Mouse (Mus musculus): ENCODE data around the gene Mcub.

The Mcub gene

DNA sequence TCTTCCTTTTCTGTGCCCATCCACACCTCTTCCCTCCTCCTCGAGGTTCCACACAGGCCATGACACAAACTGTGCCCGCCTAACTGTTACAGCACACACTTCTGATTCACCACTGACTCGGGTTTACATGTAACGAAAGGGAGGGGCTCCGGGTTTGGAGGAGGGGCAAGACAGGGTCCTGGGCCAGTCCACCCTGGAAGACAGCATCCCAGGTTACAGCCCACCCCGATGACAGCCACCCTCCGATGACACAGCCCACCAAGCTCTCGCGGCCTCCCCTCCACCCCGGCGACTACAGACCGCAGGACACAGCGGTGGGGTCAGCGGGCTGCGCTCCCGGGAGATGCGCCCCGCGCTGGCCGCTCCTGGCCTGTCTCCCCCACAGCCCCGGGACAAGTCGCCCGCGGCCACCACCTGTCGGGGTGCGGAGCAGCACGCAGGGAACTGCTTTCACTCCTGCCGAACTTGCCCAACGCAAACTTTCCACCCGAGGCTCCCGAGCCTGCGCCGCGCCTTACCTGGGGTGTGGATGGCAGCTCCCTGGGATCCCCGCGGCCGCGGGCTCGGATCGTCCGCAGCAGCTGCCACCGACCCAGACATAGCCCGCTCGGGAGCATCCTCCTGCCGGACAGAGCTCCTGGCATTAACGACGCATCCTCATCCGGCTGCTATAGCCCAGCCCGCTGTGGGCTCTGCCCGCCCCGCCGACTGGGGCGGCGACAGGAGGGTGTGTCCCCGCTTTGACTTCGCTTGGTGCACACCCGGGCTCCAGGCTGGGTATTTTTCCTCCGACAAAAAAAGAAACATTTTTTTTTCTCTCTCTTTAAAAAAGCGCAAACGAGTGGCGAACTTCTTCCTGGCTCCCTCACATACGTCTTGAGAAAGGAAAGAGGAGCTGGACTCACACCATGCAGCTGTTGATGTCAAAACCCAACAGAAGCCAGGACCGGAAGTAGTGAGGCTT lies at the start of gene Mcub:
Mcub (minus strand) TSS at position 775 of the 964 bp plus-strand sequence.
- DNase-seq = no peak

DNA sequence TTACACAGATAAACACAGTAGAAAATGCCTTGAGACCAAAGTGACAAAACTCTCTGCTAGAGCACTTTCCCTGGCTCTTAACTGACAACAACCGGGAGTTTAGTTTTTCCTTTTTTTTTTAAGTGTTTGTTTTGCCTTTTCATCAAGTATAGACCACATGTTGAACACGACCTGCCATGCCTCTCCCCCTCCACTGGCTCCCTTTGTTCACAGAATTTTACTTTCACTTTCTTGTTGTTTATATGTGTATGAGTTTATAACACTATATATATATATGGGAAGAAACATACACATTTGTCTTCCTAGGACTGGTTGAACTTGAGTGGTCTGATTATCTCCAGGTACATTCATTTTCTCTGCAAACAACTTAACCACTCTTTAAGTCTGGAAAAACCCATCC lies 42.9 kb upstream of the Mcub start:
- DNase-seq = no peak

DNA sequence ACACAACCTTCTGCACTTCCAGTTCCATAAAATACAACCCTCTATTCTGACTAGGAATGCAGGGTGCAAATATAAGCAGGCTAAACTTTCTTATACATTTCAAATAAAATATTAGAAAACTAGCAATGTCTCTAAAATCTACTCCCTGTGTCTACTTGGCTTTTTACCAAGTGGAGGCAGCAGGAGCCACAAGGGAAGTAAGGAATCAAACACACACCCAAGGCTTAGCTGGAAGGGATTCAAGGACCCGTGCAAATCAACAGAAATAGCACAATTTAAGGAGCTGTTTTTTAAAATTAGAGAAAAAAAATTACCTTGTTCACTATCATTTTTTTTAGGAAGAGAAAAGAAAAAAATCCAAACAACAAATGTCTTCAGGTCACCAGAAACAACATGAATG lies 41.2 kb upstream of the Mcub start:
- no peak for DNase-seq

- no peak for DNase-seq
These were observed 36.1 kb upstream of the Mcub start for GRCm38 (mm10) chr3:130006141-130006540.

DNA sequence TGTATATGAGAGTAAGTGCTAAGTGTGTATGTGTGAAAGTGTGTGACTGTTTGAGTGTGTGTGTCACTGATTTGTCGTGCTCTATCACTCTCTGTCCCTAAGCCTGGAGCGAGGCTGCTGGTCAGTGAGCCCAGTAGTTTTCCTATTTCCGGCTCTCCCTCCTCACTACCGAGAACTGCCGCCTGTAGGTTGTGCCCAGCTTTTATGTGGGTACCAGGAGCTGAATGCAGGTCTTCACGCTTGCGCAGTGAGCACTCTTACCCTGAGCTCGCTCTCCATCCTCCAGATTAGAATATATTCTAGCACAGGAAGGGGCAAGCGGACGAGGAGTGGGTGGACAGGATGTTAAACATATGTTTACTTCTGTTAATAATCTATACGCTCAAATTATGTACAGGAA lies 30.9 kb upstream of the Mcub start:
- no peak for DNase-seq

- no peak for DNase-seq
These were observed 28.5 kb upstream of the Mcub start for GRCm38 (mm10) chr3:129998526-129998925.

GRCm38 (mm10) chr3:129998001-129998400 lies 28.0 kb upstream of the Mcub start:
- no peak for DNase-seq

DNA sequence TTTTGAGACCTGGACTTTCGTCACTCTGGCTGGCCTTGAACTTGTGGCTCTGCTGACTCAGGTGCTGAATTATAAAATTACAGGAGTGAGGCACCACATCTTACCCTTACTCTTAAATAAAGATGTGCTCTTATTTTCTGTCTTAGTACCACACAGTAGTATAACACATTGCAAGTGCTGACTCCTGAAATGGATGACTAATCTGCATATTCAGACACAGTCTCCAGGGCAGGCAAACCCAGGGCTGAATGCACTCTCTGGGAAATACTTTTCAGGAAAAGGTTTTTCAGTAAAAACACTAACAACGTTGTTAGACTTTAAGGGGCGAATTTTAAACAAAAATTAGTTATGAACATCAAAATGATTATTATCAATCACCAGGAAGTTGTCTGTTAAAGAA lies 27.3 kb upstream of the Mcub start:
- no peak for DNase-seq

- DNase-seq = no peak
These were observed 17.3 kb upstream of the Mcub start for GRCm38 (mm10) chr3:129987297-129987696.

DNA sequence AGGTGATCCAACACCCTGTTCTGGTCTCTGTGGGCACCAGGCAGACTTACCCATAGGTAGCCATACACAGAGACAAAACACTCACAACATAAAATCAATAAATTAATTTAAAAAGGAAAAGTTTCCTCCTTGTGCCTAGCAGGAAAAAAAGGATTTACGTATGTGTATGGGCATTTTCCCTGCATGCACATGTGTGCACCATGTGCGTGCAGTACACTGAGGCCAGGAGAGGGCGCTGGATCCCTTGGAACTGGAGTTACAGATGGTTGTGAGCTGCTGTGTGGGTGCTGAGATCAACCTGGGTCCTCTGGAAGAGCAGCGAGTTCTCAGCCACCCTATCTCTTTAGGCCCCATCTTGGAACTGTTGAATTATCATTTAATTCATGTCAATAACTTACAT lies 15.3 kb upstream of the Mcub start:
- no peak for DNase-seq

- no peak for DNase-seq
These were observed 14.8 kb upstream of the Mcub start for GRCm38 (mm10) chr3:129984797-129985196.

- no peak for DNase-seq
These were observed 12.3 kb upstream of the Mcub start for GRCm38 (mm10) chr3:129982271-129982670.

DNA sequence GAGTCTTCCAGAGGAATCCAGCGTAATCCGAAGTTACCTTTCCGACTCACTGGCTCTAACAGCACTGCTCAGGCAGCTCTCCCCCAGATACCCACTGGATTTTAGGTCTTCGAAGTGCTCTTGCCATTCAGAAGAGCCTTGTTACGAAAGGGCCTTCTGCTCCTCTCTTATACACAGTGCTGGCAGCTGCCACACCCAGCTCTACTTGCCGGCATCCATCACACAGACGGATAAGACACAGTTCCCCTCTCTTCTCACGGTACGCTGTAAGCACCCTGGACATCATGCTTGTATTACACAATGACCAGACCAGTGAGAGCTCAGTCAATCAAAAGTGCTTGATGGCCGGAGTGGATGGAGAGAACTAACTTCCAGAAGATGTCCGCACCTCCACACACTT lies 11.8 kb upstream of the Mcub start:
- DNase-seq = no peak

DNA sequence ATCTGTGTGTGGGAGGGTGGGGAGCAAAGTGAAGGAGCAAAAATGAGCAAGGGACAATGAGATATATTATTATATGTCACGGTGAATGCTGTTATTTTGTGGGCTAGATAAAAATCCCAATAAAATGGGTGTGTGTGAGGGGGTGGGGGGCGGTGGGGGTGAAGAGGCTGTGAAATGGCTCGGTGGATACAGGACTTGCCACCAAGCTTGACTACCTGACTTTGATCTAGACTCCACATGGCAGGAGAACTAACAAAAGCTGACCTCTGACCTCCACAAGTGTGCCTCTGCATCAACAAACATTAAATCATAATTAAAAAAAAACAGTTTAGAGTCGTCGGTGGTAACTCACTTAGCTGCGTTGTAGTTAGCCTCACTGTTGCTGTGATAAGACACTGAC lies 9.5 kb upstream of the Mcub start:
- no peak for DNase-seq

GRCm38 (mm10) chr3:129978716-129979115 lies 8.7 kb upstream of the Mcub start:
- no peak for DNase-seq

GRCm38 (mm10) chr3:129976317-129976716 lies 6.3 kb upstream of the Mcub start:
- DNase-seq = no peak

GRCm38 (mm10) chr3:129970529-129971515 lies 816 bp upstream of the Mcub start:
- no peak for DNase-seq

DNA sequence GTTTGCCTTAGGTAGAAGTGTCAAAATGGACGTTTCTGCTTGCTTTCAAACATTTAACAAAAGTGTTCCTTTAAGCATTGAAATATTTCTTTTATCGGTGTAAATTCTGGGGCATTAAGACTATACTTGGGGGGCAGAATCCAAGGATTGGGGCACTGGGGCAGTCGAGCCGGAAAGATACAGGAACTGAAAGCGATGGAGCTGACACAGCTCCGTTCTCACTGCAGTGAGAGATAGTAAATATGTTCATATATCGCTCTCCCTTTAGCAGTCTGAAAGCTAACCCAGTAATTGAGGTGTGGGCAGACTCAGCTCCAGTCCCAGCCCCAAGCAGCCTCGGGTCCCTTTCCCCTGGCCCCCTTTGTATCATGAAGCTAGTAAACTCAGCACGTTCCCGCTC lies 975 bp downstream of the Mcub start:
- no peak for DNase-seq

DNA sequence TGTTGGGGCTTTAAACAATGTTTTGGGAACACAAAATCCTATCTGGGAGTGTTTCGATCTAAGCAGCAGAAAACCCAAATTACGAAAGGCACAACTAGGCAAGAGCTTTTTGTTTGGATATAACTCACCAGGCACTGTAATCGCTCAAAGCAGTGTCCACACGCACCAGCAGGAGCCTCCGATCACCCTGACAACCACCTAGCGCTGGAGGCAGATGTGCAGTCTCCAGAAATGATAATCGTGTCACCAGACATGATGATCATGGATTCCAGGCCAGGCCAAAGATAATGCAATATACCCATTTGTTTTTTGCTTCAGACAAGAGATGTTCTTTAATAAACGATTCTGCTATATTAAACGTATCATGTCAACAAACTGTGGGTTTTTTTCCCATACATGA lies 2.1 kb downstream of the Mcub start:
- DNase-seq = no peak

- DNase-seq = no peak
These were observed 5.3 kb downstream of the Mcub start for GRCm38 (mm10) chr3:129964681-129965080.

GRCm38 (mm10) chr3:129962533-129962932 lies 7.5 kb downstream of the Mcub start:
- DNase-seq = no peak

GRCm38 (mm10) chr3:129953296-129953695 lies 16.7 kb downstream of the Mcub start:
- DNase-seq = no peak

- DNase-seq = no peak
These were observed 20.7 kb downstream of the Mcub start for GRCm38 (mm10) chr3:129949158-129949773.
